Mouse (Mus musculus) adrenal gland, adult 8-10 months (tissue): ENCODE results near the gene Sdhd. TPM values are rescaled to one million over a fixed set of nuclear protein-coding genes. Genes with fewer than 3 reads are reported as not detected.
A peak's percentile ranks its signal among the peaks of the same experiment; 100 is the strongest.
"Not testable (repeated sequence)": the region's sequence is repeated elsewhere in the genome, so short reads cannot be mapped to it uniquely, and the experiment has no call there.

ENCODE experiments used
- DNase-seq: peaks from one replicate; pipeline ENCODE4 v3.0.0; 2022
- total RNA-seq, 4 experiments: library from RNA; stranded (reverse); gene quantifications; 2 replicates each; pipeline ENCODE4 v1.2.4; 2022

Gene Sdhd
- 100 to 1,000 TPM; 137 to 229 (median 191) TPM for total RNA-seq

- DNase-seq, result peak; percentile 94
Measured at GRCm38 (mm10) chr9:50603189-50603997, at the start of gene Sdhd, which contains the start of gene Timm8b. Gene Sdhd (minus strand): TSS chr9:50603812. Gene Timm8b (plus strand): TSS chr9:50603910.

GRCm38 (mm10) chr9:50650503-50650902, 46.9 kb upstream of the Sdhd start:
- DNase-seq, result no peak

GRCm38 (mm10) chr9:50646826-50647370, 43.3 kb upstream of the Sdhd start:
- no peak for DNase-seq

- DNase-seq, result no peak
Measured at GRCm38 (mm10) chr9:50634270-50634669, 30.7 kb upstream of the Sdhd start.

- DNase-seq, result no peak
Measured at GRCm38 (mm10) chr9:50633059-50633458, 29.4 kb upstream of the Sdhd start.

GRCm38 (mm10) chr9:50632016-50632688, 28.5 kb upstream of the Sdhd start:
- no peak for DNase-seq

GRCm38 (mm10) chr9:50630903-50631302, 27.3 kb upstream of the Sdhd start:
- DNase-seq, result not testable (repeated sequence)

- DNase-seq, result no peak
Measured at GRCm38 (mm10) chr9:50617794-50618330, 14.2 kb upstream of the Sdhd start.

GRCm38 (mm10) chr9:50616766-50617603, 13.4 kb upstream of the Sdhd start, which contains the start of the genes Pih1d2 and Nkapd1:
Gene Pih1d2 (plus strand): TSS chr9:50617321.
Gene Nkapd1 (minus strand): TSS chr9:50617464.
- peak; percentile 85 for DNase-seq

GRCm38 (mm10) chr9:50616161-50616560, 12.5 kb upstream of the Sdhd start:
- no peak for DNase-seq

- DNase-seq, result no peak
Measured at GRCm38 (mm10) chr9:50612115-50612514, 8.5 kb upstream of the Sdhd start.

- no peak for DNase-seq
Measured at GRCm38 (mm10) chr9:50604338-50604737, 726 bp upstream of the Sdhd start.

- DNase-seq, result no peak
Measured at GRCm38 (mm10) chr9:50603998-50604324, 349 bp upstream of the Sdhd start.

- DNase-seq, result no peak
Measured at GRCm38 (mm10) chr9:50602055-50602845, 1.4 kb downstream of the Sdhd start.

- DNase-seq, result no peak
Measured at GRCm38 (mm10) chr9:50601536-50601935, 2.1 kb downstream of the Sdhd start.

GRCm38 (mm10) chr9:50596973-50597372, 6.6 kb downstream of the Sdhd start:
- DNase-seq, result no peak

GRCm38 (mm10) chr9:50594794-50595417, 8.7 kb downstream of the Sdhd start:
- no peak for DNase-seq

GRCm38 (mm10) chr9:50593544-50593943, 10.1 kb downstream of the Sdhd start:
- DNase-seq, result no peak

- DNase-seq, result no peak
Measured at GRCm38 (mm10) chr9:50592955-50593354, 10.7 kb downstream of the Sdhd start.

- no peak for DNase-seq
Measured at GRCm38 (mm10) chr9:50590856-50591518, 12.6 kb downstream of the Sdhd start.
